Mouse (Mus musculus) limb, embryonic 14.5 days (tissue): Measurements from ENCODE around the gene Rpl7a. TPM values are rescaled to one million over a fixed set of nuclear protein-coding genes. Genes with fewer than 3 reads are reported as not detected.
A peak's percentile ranks its signal among the peaks of the same experiment; 100 is the strongest.

Experiments used
- ATAC-seq: fragments of 200-750 bp; cut with Nextera tagmentation; 2 replicates; pipeline ENCODE4 v1.8.0; 2017; ENCODE audit warnings: low read depth, moderate number of reproducible peaks, moderate TSS enrichment; ENCODE audit not compliant: low FRiP score
- DNase-seq: peaks from one replicate; pipeline ENCODE4 v3.0.0-alpha.2; 2015; ENCODE audit warnings: low spot score
- H3K27ac ChIP-seq: fragments of 300-500 bp; sonication (generic); replicated peaks from 2 replicates; pipeline ENCODE4 v1.5.1; 2014; ENCODE audit warnings: low read depth, mild to moderate bottlenecking, low read length, moderate library complexity, mixed read lengths
- H3K27me3 ChIP-seq: fragments of 300-500 bp; sonication (generic); 2 replicates; pipeline ENCODE4 v1.6.1; 2014; ENCODE audit warnings: low read length, mixed read lengths; ENCODE audit not compliant: control insufficient read depth, insufficient read depth
- H3K36me3 ChIP-seq: fragments of 300-500 bp; sonication (generic); 2 replicates; pipeline ENCODE4 v1.6.1; 2014; ENCODE audit warnings: mild to moderate bottlenecking, low read length, moderate library complexity, mixed read lengths; ENCODE audit not compliant: control insufficient read depth, insufficient read depth
- H3K4me1 ChIP-seq: fragments of 300-500 bp; sonication (generic); 2 replicates; pipeline ENCODE4 v1.6.1; 2014; ENCODE audit warnings: antibody characterized with exemption, low read length, mixed read lengths; ENCODE audit not compliant: control insufficient read depth, insufficient read depth
- H3K4me2 ChIP-seq: fragments of 300-500 bp; sonication (generic); replicated peaks from 2 replicates; pipeline ENCODE4 v1.6.1; 2014; ENCODE audit warnings: low read depth, mild to moderate bottlenecking, low read length, moderate library complexity; ENCODE audit not compliant: severe bottlenecking
- H3K4me3 ChIP-seq: fragments of 300-500 bp; sonication (generic); replicated peaks from 2 replicates; pipeline ENCODE4 v1.5.1; 2014; ENCODE audit warnings: low read length
- H3K9ac ChIP-seq: fragments of 300-500 bp; sonication (generic); 2 replicates; pipeline ENCODE4 v1.6.1; 2014; ENCODE audit warnings: mild to moderate bottlenecking, low read depth, low read length, moderate library complexity; ENCODE audit not compliant: severe bottlenecking
- H3K9me3 ChIP-seq: fragments of 300-500 bp; sonication (generic); 2 replicates; pipeline ENCODE4 v1.6.1; 2016; ENCODE audit warnings: low read length; ENCODE audit not compliant: control insufficient read depth
- POLR2A ChIP-seq: fragments of 200-500 bp; IDR thresholded peaks from 2 replicates; pipeline ENCODE4 v1.8.0; 2012; ENCODE audit warnings: inconsistent platforms, mild to moderate bottlenecking, moderate library complexity, borderline replicate concordance; ENCODE audit not compliant: insufficient read depth, insufficient read length; ENCODE audit errors: extremely low read depth
- WGBS: fragments of 180-500 bp; shearing (Covaris S2); extraction: QIAGEN DNeasy Blood & Tissue Kit; methylation state at CpG from one replicate; pipeline ENCODE4 v1.1.7; 2014; 5-methylcytosine and 5-hydroxymethylcytosine counted together
- polyA plus RNA-seq, 2 experiments: library from polyadenylated mRNA; depleted of rRNA in 1 of 2; stranded (reverse) in 1 of 2; unstranded in 1 of 2; fragments of >200 nt; fragmentation: Nextera tagmentation in 1 of 2; extraction: Ambion mirVana in 1 of 2; gene quantifications; 2 replicates each; pipeline versions ENCODE4 v1.2.1 to v1.2.3; 2012 to 2014

Gene Rpl7a
- polyA plus RNA-seq, 2 experiments = 758 to 2,054 TPM

- Histone ChIP-seq H3K9ac (0 out of 2 replicates have a peak overlapping the region, but pooled peaks have one; percentile 13), H3K36me3 (peaks cover 88% of the 10 kb centered on the region), H3K4me3 (no peak overlapping the region), H3K27ac (no peak overlapping the region), H3K4me1 (peaks cover 26% of the 10 kb centered on the region), H3K4me2 (no peak overlapping the region), H3K27me3 (no peaks in the 10 kb centered on the region), H3K9me3 (no peaks in the 10 kb centered on the region)
- no peak for DNase-seq
- no peak for TF ChIP-seq POLR2A
- 93% methylated on average over 6 of the region's 6 CpGs for WGBS
- no peak for ATAC-seq
Observed at GRCm38 (mm10) chr2:26927745-26928476, 17.3 kb downstream of the Rpl7a start.

GRCm38 (mm10) chr2:26930390-26930789 is 19.8 kb downstream of the Rpl7a start:
- 39% methylated on average over 1 of the region's 1 CpGs for WGBS
- H3K36me3 ChIP-seq = peaks cover 63% of the 10 kb centered on the region
- DNase-seq (peak; percentile 42), ATAC-seq (no peak)
- no peaks in the 10 kb centered on the region for H3K9me3 ChIP-seq
- no peak overlapping the region for H3K27ac ChIP-seq
- no peak for TF ChIP-seq POLR2A
- H3K4me3 ChIP-seq = no peak overlapping the region
- H3K4me2 ChIP-seq = no peak overlapping the region
- no peak overlapping the region for H3K9ac ChIP-seq
- no peaks in the 10 kb centered on the region for H3K27me3 ChIP-seq
- peaks cover 26% of the 10 kb centered on the region for H3K4me1 ChIP-seq

DNA sequence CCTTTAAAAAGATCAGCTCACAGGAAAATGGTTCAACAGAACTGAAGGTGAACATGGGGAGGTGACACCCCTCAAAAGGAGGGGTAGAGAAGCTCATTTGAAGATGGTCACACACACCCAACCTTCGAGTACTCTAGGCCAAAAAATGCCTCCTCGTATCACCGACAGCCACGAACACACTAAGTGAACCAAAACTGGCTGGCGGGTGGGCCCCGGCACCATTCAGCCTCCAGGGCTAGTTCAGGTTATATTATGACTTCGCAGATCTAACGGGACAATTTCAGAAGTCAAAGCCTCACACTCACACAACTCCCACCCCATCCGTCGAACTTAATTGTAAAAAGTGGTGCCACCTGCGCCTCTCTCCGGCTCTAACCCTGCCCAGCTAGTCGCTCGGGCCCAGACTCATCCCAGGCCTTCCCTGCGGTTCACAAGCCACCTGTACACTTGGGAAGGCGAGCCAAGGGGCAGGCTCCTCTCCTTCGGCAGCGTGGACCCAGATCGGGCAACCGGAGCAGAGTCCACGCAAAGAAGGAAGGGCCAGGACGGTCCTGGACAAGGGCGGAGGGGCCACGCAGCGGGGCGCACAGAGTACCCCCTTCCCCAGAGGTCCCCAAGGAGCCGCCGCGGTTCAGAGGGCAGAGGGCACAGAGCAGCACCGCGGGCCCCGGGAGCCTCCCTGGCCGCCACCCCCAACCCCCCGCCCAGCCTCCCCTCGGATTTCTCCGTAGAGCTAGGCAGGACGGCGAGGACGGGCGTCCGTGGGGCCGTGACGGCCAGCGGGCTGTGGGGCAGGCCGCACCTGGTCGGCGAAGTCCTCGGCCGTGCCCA is 22.1 kb downstream of the Rpl7a start:
- peak overlapping the region; percentile 93 for H3K27ac ChIP-seq
- peak overlapping the region; percentile 97 for H3K9ac ChIP-seq
- H3K4me1 ChIP-seq = peaks cover 26% of the 10 kb centered on the region
- TF ChIP-seq POLR2A = no peak
- ATAC-seq (peak; percentile 44; the same call in 1 of the 2 replicates), DNase-seq (no peak)
- peak overlapping the region; percentile 57 for H3K4me2 ChIP-seq
- 2% methylated on average over 43 of the region's 49 CpGs for WGBS
- peaks cover 42% of the 10 kb centered on the region for H3K36me3 ChIP-seq
- H3K4me3 ChIP-seq = peak overlapping the region; percentile 93
- H3K27me3 ChIP-seq = no peaks in the 10 kb centered on the region
- H3K9me3 ChIP-seq = no peaks in the 10 kb centered on the region

GRCm38 (mm10) chr2:26933304-26934055 is 22.9 kb downstream of the Rpl7a start, which contains the start of the genes Surf4 and Stkld1:
Gene Surf4, minus strand, starts transcription at chr2:26933928.
Gene Stkld1, plus strand, starts transcription at chr2:26934047.
- Histone ChIP-seq H3K27me3 (no peaks in the 10 kb centered on the region), H3K27ac (peak within 1 kb of the TSS; percentile 93), H3K36me3 (peaks cover 34% of the 10 kb centered on the region), H3K4me2 (peak within 1 kb of the TSS; percentile 57), H3K4me3 (peak within 1 kb of the TSS; percentile 93), H3K9me3 (no peaks in the 10 kb centered on the region), H3K4me1 (peaks cover 26% of the 10 kb centered on the region), H3K9ac (peak within 1 kb of the TSS; percentile 97)
- WGBS = under 1% methylated on average over 50 of the region's 70 CpGs
- ATAC-seq = peak; percentile 96
- peak; percentile 95 for TF ChIP-seq POLR2A
- peak; percentile 95 for DNase-seq

DNA sequence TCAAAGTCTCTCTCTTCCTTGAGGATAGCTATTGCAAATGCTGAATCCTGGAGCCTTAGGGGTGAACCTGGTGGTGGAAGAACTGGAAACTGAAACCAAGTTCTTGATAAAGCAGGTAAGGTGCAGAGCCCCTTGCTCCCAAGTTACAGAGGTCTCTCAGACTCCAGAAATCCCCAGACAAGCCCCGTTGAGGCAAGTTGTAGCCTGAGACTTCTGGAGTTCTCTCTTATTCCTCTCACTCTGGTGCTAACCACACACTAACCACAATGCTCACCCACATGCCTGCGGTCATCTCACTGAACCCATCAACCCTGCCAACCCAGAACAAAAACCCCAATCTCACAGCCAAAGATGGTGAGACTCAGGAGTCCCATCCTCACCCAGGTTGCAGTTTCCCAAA is 24.7 kb downstream of the Rpl7a start:
- WGBS = 94% methylated on average over 2 of the region's 2 CpGs
- peaks cover 20% of the 10 kb centered on the region for H3K4me1 ChIP-seq
- H3K4me3 ChIP-seq = no peak overlapping the region
- no peak overlapping the region for H3K27ac ChIP-seq
- TF ChIP-seq POLR2A = no peak
- no peaks in the 10 kb centered on the region for H3K27me3 ChIP-seq
- DNase-seq (no peak), ATAC-seq (no peak)
- H3K4me2 ChIP-seq = no peak overlapping the region
- peaks cover 16% of the 10 kb centered on the region for H3K36me3 ChIP-seq
- no peaks in the 10 kb centered on the region for H3K9me3 ChIP-seq
- H3K9ac ChIP-seq = no peak overlapping the region
